Mouse (Mus musculus) neural tube, embryonic 15.5 days (tissue): ENCODE results near the gene Xdh. TPM values are rescaled to one million over a fixed set of nuclear protein-coding genes. Genes with fewer than 3 reads are reported as not detected.

Experiments used
- ATAC-seq: fragments of 200-750 bp; cut with Nextera tagmentation; 2 replicates; pipeline ENCODE4 v1.8.0; 2017; ENCODE audit warnings: mild to moderate bottlenecking, moderate TSS enrichment, moderate library complexity; ENCODE audit not compliant: low FRiP score
- H3K27ac ChIP-seq: fragments of 300-500 bp; sonication (generic); replicated peaks from 2 replicates; pipeline ENCODE4 v1.5.1; 2015; ENCODE audit warnings: mild to moderate bottlenecking, inconsistent platforms
- H3K27me3 ChIP-seq: fragments of 300-500 bp; sonication (generic); replicated peaks from 2 replicates; pipeline ENCODE4 v1.6.1; 2015; ENCODE audit warnings: inconsistent platforms
- H3K36me3 ChIP-seq: fragments of 300-500 bp; sonication (generic); 2 replicates; pipeline ENCODE4 v1.6.1; 2015; ENCODE audit warnings: inconsistent platforms
- H3K4me1 ChIP-seq: fragments of 300-500 bp; sonication (generic); 2 replicates; pipeline ENCODE4 v1.6.1; 2015; ENCODE audit warnings: inconsistent platforms
- H3K4me2 ChIP-seq: fragments of 300-500 bp; sonication (generic); 2 replicates; pipeline ENCODE4 v1.6.1; 2015; ENCODE audit warnings: inconsistent platforms, mild to moderate bottlenecking, moderate library complexity
- H3K4me3 ChIP-seq: fragments of 300-500 bp; sonication (generic); replicated peaks from 2 replicates; pipeline ENCODE4 v1.5.1; 2015; ENCODE audit warnings: mild to moderate bottlenecking, inconsistent platforms
- H3K9ac ChIP-seq: fragments of 300-500 bp; sonication (generic); replicated peaks from 2 replicates; pipeline ENCODE4 v1.6.1; 2015; ENCODE audit warnings: mild to moderate bottlenecking, inconsistent platforms
- H3K9me3 ChIP-seq: fragments of 300-500 bp; sonication (generic); replicated peaks from 2 replicates; pipeline ENCODE4 v1.6.1; 2016; ENCODE audit warnings: inconsistent platforms
- WGBS: fragments of 180-500 bp; shearing (Covaris S2); methylation state at CpG from one replicate; pipeline ENCODE4 v1.1.7; 2015; ENCODE audit warnings: mixed read lengths; 5-methylcytosine and 5-hydroxymethylcytosine counted together
- polyA plus RNA-seq: library from polyadenylated mRNA; unstranded; fragments of >200 nt; fragmentation: Nextera tagmentation; extraction: Ambion mirVana; gene quantifications from 2 replicates; pipeline ENCODE4 v1.2.1, GENCODE M21; 2015

Xdh gene
- polyA plus RNA-seq, 1 experiment from 2014 or later = 0.47 TPM

GRCm38 (mm10) chr17:73962628-73963043 lies 12.6 kb upstream of the Xdh start:
- no peaks in the 10 kb centered on the region for H3K27me3 ChIP-seq

GRCm38 (mm10) chr17:73961801-73962403 lies 11.9 kb upstream of the Xdh start:
- 88% methylated on average over 1 of the region's 1 CpGs for WGBS
- no peak overlapping the region for H3K9ac ChIP-seq
- no peak overlapping the region for H3K4me2 ChIP-seq
- H3K4me3 ChIP-seq = no peak overlapping the region
- no peak overlapping the region for H3K27ac ChIP-seq
- no peak for ATAC-seq
- H3K27me3 ChIP-seq = no peaks in the 10 kb centered on the region
- H3K9me3 ChIP-seq = no peaks in the 10 kb centered on the region
- H3K36me3 ChIP-seq = no peaks in the 10 kb centered on the region
- H3K4me1 ChIP-seq = no peaks in the 10 kb centered on the region

More at GRCm38 (mm10) chr17:73962628-73963043, 12.6 kb upstream of the Xdh start:
- no peaks in the 10 kb centered on the region for H3K4me1 ChIP-seq
- no peak overlapping the region for H3K4me2 ChIP-seq
- WGBS = 61% methylated on average over 2 of the region's 2 CpGs
- no peaks in the 10 kb centered on the region for H3K9me3 ChIP-seq
- H3K9ac ChIP-seq = no peak overlapping the region
- H3K36me3 ChIP-seq = no peaks in the 10 kb centered on the region
- ATAC-seq = no peak
- H3K4me3 ChIP-seq = no peak overlapping the region
- H3K27ac ChIP-seq = no peak overlapping the region

GRCm38 (mm10) chr17:73960745-73961144 lies 10.7 kb upstream of the Xdh start:
- 93% methylated on average over 4 of the region's 4 CpGs for WGBS
- H3K9ac ChIP-seq = no peak overlapping the region
- H3K27ac ChIP-seq = no peak overlapping the region
- no peaks in the 10 kb centered on the region for H3K27me3 ChIP-seq
- H3K9me3 ChIP-seq = no peaks in the 10 kb centered on the region
- no peak overlapping the region for H3K4me2 ChIP-seq
- ATAC-seq = no peak
- H3K4me3 ChIP-seq = no peak overlapping the region
- H3K4me1 ChIP-seq = no peaks in the 10 kb centered on the region
- H3K36me3 ChIP-seq = no peaks in the 10 kb centered on the region

GRCm38 (mm10) chr17:73952103-73952521 lies 2.1 kb upstream of the Xdh start:
- H3K27ac ChIP-seq = no peak overlapping the region
- no peaks in the 10 kb centered on the region for H3K27me3 ChIP-seq
- no peak for ATAC-seq
- WGBS = 88% methylated on average over 4 of the region's 4 CpGs
- no peaks in the 10 kb centered on the region for H3K36me3 ChIP-seq
- no peak overlapping the region for H3K9ac ChIP-seq
- H3K9me3 ChIP-seq = no peaks in the 10 kb centered on the region
- H3K4me1 ChIP-seq = no peaks in the 10 kb centered on the region
- no peak overlapping the region for H3K4me3 ChIP-seq
- H3K4me2 ChIP-seq = no peak overlapping the region

- H3K36me3 ChIP-seq = no peaks in the 10 kb centered on the region
- H3K27me3 ChIP-seq = no peaks in the 10 kb centered on the region
- H3K27ac ChIP-seq = no peak overlapping the region
- H3K9ac ChIP-seq = no peak overlapping the region
- WGBS = 88% methylated on average over 5 of the region's 5 CpGs
- no peak overlapping the region for H3K4me3 ChIP-seq
- H3K4me1 ChIP-seq = no peaks in the 10 kb centered on the region
- no peaks in the 10 kb centered on the region for H3K9me3 ChIP-seq
- no peak overlapping the region for H3K4me2 ChIP-seq
- no peak for ATAC-seq
Observed at GRCm38 (mm10) chr17:73950970-73951369, 974 bp upstream of the Xdh start.

- no peaks in the 10 kb centered on the region for H3K9me3 ChIP-seq
- ATAC-seq = no peak
- no peaks in the 10 kb centered on the region for H3K27me3 ChIP-seq
- H3K27ac ChIP-seq = no peak overlapping the region
- H3K4me1 ChIP-seq = no peaks in the 10 kb centered on the region
- 65% methylated on average over 4 of the region's 4 CpGs for WGBS
- no peaks in the 10 kb centered on the region for H3K36me3 ChIP-seq
- no peak overlapping the region for H3K4me2 ChIP-seq
- no peak overlapping the region for H3K9ac ChIP-seq
- no peak overlapping the region for H3K4me3 ChIP-seq
Observed at GRCm38 (mm10) chr17:73949498-73949897, 498 bp downstream of the Xdh start.

GRCm38 (mm10) chr17:73948801-73949200 lies 1.2 kb downstream of the Xdh start:
- no peaks in the 10 kb centered on the region for H3K36me3 ChIP-seq
- no peak overlapping the region for H3K4me2 ChIP-seq
- H3K27ac ChIP-seq = no peak overlapping the region
- no peak for ATAC-seq
- H3K9me3 ChIP-seq = no peaks in the 10 kb centered on the region
- no peaks in the 10 kb centered on the region for H3K4me1 ChIP-seq
- WGBS = 85% methylated on average over 2 of the region's 2 CpGs
- H3K4me3 ChIP-seq = no peak overlapping the region
- no peak overlapping the region for H3K9ac ChIP-seq
- H3K27me3 ChIP-seq = no peaks in the 10 kb centered on the region

DNA sequence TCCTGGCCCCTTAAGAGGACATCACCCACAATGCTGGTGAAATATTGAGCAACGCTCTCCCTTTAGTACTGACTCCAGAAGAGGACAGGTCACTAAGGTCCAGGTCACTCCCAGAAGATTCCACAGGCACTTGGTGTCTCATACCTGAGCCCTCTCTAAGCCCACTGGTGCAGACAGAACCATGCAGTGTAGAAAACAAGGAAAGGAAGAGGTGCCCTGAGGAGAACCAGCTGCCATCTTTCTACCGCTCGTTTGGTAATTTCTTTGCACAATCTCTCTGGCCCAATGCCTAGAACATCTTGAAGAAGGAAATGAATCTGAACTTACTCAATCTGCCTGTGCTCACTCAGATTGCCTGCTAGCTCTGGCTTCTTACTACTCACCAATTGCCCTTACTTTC lies 2.0 kb downstream of the Xdh start:
- H3K4me3 ChIP-seq = no peak overlapping the region
- no peak overlapping the region for H3K27ac ChIP-seq
- H3K4me1 ChIP-seq = no peaks in the 10 kb centered on the region
- no peaks in the 10 kb centered on the region for H3K27me3 ChIP-seq
- H3K9me3 ChIP-seq = no peaks in the 10 kb centered on the region
- no peak overlapping the region for H3K4me2 ChIP-seq
- H3K9ac ChIP-seq = no peak overlapping the region
- no peak for ATAC-seq
- WGBS = 92% methylated on average over 3 of the region's 3 CpGs
- no peaks in the 10 kb centered on the region for H3K36me3 ChIP-seq

GRCm38 (mm10) chr17:73946856-73947255 lies 3.1 kb downstream of the Xdh start:
- no peak for ATAC-seq
- no peaks in the 10 kb centered on the region for H3K36me3 ChIP-seq
- H3K9ac ChIP-seq = no peak overlapping the region
- H3K4me2 ChIP-seq = no peak overlapping the region
- H3K9me3 ChIP-seq = no peaks in the 10 kb centered on the region
- H3K27ac ChIP-seq = no peak overlapping the region
- 71% methylated on average over 5 of the region's 5 CpGs for WGBS
- H3K4me1 ChIP-seq = no peaks in the 10 kb centered on the region
- H3K4me3 ChIP-seq = no peak overlapping the region
- no peaks in the 10 kb centered on the region for H3K27me3 ChIP-seq

- H3K9ac ChIP-seq = no peak overlapping the region
Observed at GRCm38 (mm10) chr17:73944661-73945060, 5.3 kb downstream of the Xdh start.

DNA sequence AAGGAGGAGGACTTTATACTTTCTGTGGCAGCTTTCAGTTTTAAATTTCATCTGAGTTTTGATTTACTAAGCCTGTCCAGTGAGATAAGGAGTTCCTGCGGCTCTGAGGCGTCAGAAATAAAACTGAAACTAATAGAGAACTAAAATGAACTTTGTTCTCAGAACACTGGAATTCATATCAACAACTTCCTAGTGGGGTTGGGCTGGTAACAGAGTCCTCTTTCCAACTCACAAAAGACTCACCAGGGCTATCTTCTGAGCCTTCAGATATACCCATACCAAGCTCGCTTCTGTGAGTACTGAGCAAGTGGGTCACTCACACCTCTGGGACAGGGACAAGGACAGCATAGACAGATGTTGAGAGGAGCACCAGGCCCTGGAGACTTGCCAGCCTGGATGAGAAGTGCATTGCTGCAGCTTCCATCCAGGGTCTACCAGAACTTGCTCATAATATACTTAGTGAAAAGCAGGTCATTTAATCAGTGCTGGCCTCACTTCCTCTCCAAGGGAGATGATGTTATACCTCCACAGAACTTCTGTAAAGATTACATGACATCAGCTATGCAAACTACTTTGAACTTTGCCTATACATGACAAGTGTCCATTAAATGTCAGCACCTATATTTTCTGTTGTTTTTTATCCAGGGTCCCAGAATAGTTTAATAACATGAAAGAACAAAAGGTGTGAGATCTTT lies 7.6 kb downstream of the Xdh start:
- no peak for ATAC-seq
- Histone ChIP-seq H3K27me3 (no peaks in the 10 kb centered on the region), H3K4me1 (no peaks in the 10 kb centered on the region), H3K9ac (no peak overlapping the region), H3K27ac (no peak overlapping the region), H3K9me3 (no peaks in the 10 kb centered on the region), H3K4me3 (no peak overlapping the region), H3K4me2 (no peak overlapping the region), H3K36me3 (no peaks in the 10 kb centered on the region)
- WGBS = 86% methylated on average over 3 of the region's 3 CpGs

More at GRCm38 (mm10) chr17:73944661-73945060, 5.3 kb downstream of the Xdh start:
- Histone ChIP-seq H3K27me3 (no peaks in the 10 kb centered on the region), H3K36me3 (no peaks in the 10 kb centered on the region), H3K4me3 (no peak overlapping the region), H3K27ac (no peak overlapping the region), H3K4me2 (no peak overlapping the region), H3K9me3 (no peaks in the 10 kb centered on the region), H3K4me1 (no peaks in the 10 kb centered on the region)
- 78% methylated on average over 5 of the region's 5 CpGs for WGBS
- ATAC-seq = no peak

DNA sequence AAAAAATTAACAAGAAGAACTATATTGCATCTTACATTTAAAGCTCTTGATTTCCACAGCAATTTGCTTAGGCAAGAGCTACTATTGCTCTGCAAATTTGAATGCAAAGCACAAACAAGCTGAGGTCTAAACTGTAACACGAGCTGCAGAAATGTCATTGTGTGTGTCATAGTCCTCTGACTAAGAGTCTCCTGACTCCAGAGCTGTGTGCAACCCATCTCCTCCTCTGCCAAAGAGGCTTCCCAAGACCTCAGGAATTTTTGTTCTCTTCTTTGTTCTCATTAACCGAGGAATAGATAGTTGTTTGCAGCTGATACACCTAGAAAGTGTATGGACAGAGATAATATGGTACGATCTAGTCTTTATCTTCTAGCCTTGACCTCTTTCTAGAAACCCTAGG lies 8.2 kb downstream of the Xdh start:
- Histone ChIP-seq H3K4me3 (no peak overlapping the region), H3K4me2 (no peak overlapping the region), H3K27me3 (no peaks in the 10 kb centered on the region), H3K4me1 (no peaks in the 10 kb centered on the region), H3K9ac (no peak overlapping the region), H3K9me3 (no peaks in the 10 kb centered on the region), H3K36me3 (no peaks in the 10 kb centered on the region), H3K27ac (no peak overlapping the region)
- WGBS = 81% methylated on average over 3 of the region's 3 CpGs
- no peak for ATAC-seq
